ENCODE assay signal across 8 mouse cellular contexts in the genomic region with DNA sequence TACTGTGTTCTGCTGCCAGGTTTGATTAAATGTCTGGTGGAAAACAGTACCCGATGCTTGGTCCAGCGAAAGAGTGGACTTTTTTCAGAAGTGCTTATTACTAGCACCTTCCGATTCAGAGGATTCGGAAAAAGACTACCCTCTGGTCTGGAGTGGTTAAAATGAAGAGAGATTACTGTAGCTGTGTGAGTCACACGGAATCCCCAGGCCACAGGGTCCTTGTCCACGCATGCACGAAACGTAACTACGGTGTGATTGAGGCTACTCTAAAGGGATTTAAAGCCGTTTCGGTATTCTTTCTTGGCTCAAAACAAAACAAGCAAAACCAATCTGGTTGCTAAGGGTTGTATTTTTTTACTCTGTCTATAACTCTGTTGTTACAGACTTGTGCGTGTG. TPM values are rescaled to one million over a fixed set of nuclear protein-coding genes. Genes with fewer than 3 reads are reported as not detected.
DNase-seq lines count a peak whose midpoint lies in the region; ATAC-seq lines count a peak whose summit lies in the region.

No protein-coding gene starts in this region.

- ATAC-seq in kidney, embryonic 15.5 days (replicated peaks; ENCODE audit: low FRiP score), result peak; percentile 15; the same call in 1 of the 2 replicates
- ATAC-seq in hindbrain, embryonic 11.5 days (ENCODE audit: low FRiP score), result no peak
- no peak for ATAC-seq in midbrain, embryonic 13.5 days
- no peak for ATAC-seq in monocyte, adult 5-6 weeks (replicated peaks; ENCODE audit: insufficient number of reproducible peaks, low FRiP score, low TSS enrichment, poor library complexity, severe bottlenecking)

- H3K27me3 ChIP-seq in kidney, embryonic 15.5 days, result peaks cover 53% of the 10 kb centered on the region
- peaks cover 34% of the 10 kb centered on the region for H3K27me3 ChIP-seq in hindbrain, embryonic 11.5 days (ENCODE audit: control insufficient read depth, insufficient read depth, low read length)
- peaks cover 55% of the 10 kb centered on the region for H3K27me3 ChIP-seq in midbrain, embryonic 13.5 days

- H3K27ac ChIP-seq in kidney, embryonic 15.5 days, result peak overlapping the region; percentile 80; the same call in 1 of the 2 replicates
- H3K27ac ChIP-seq in brown adipose tissue, adult 24 weeks (replicated peaks; ENCODE audit: low read depth, low read length), result no peak overlapping the region
- no peak overlapping the region for H3K27ac ChIP-seq in hindbrain, embryonic 11.5 days (ENCODE audit: low read depth, low read length)
- no peak overlapping the region for H3K27ac ChIP-seq in midbrain, embryonic 13.5 days

- peak overlapping the region; percentile 63 for H3K4me3 ChIP-seq in kidney, embryonic 15.5 days (replicated peaks)
- peak overlapping the region; percentile 58 for H3K4me3 ChIP-seq in brown adipose tissue, adult 24 weeks (ENCODE audit: insufficient read depth, low read depth, low read length)
- peak overlapping the region; percentile 55 for H3K4me3 ChIP-seq in hindbrain, embryonic 11.5 days (ENCODE audit: low read depth, low read length)
- peak overlapping the region; percentile 65 for H3K4me3 ChIP-seq in midbrain, embryonic 13.5 days (replicated peaks)

- no peaks in the 10 kb centered on the region for H3K9me3 ChIP-seq in kidney, embryonic 15.5 days (replicated peaks)
- H3K9me3 ChIP-seq in hindbrain, embryonic 11.5 days (ENCODE audit: control insufficient read depth, low read length), result no peaks in the 10 kb centered on the region
- no peaks in the 10 kb centered on the region for H3K9me3 ChIP-seq in midbrain, embryonic 13.5 days

- peak overlapping the region; percentile 61; the same call in 1 of the 2 replicates for H3K9ac ChIP-seq in kidney, embryonic 15.5 days
- H3K9ac ChIP-seq in hindbrain, embryonic 11.5 days (ENCODE audit: low read depth, low read length), result no peak overlapping the region
- H3K9ac ChIP-seq in midbrain, embryonic 13.5 days (replicated peaks), result peak overlapping the region; percentile 65

- DNase-seq in kidney, adult 9 months, result no peak
- peak; percentile 35 for DNase-seq in hindbrain, embryonic 11.5 days (ENCODE audit: low spot score)
- no peak for DNase-seq in adipocyte (ENCODE audit: low spot score)
- DNase-seq in cerebellum, adult 8-10 months, result no peak

- peak overlapping the region; percentile 94 for H3K4me2 ChIP-seq in kidney, embryonic 15.5 days
- peak overlapping the region; percentile 99 for H3K4me2 ChIP-seq in hindbrain, embryonic 11.5 days (replicated peaks; ENCODE audit: low read depth, low read length)
- H3K4me2 ChIP-seq in midbrain, embryonic 13.5 days (replicated peaks), result peak overlapping the region; percentile 99

- H3K36me3 ChIP-seq in kidney, embryonic 15.5 days, result no peaks in the 10 kb centered on the region
- no peaks in the 10 kb centered on the region for H3K36me3 ChIP-seq in hindbrain, embryonic 11.5 days (ENCODE audit: control insufficient read depth, insufficient read depth, low read length)
- no peaks in the 10 kb centered on the region for H3K36me3 ChIP-seq in midbrain, embryonic 13.5 days

- 5% methylated on average over 12 of the region's 12 CpGs for WGBS in kidney, embryonic 15.5 days
- 6% methylated on average over 12 of the region's 12 CpGs for WGBS in hindbrain, embryonic 11.5 days
- WGBS in midbrain, embryonic 13.5 days, result 3% methylated on average over 12 of the region's 12 CpGs

- H3K4me1 ChIP-seq in kidney, embryonic 15.5 days, result peaks cover 23% of the 10 kb centered on the region
- H3K4me1 ChIP-seq in brown adipose tissue, adult 24 weeks (ENCODE audit: control insufficient read depth, insufficient read depth, insufficient read length, low read length), result peaks cover 8% of the 10 kb centered on the region; the same call in 1 of the 2 replicates
- peaks cover 8% of the 10 kb centered on the region; the same call in 1 of the 2 replicates for H3K4me1 ChIP-seq in hindbrain, embryonic 11.5 days (replicated peaks; ENCODE audit: control insufficient read depth, insufficient read depth, low read length)
- H3K4me1 ChIP-seq in midbrain, embryonic 13.5 days (replicated peaks), result peaks cover 21% of the 10 kb centered on the region

RNA-seq across cellular contexts. Expression of a gene that starts 0.5 kb away (rescaled TPM):
- 26.1 and 27.4 TPM in 2 replicates for polyA plus RNA-seq in kidney, embryonic 15.5 days (2015; fragmentation: Nextera tagmentation; extraction: Ambion mirVana)
- polyA plus RNA-seq in brown adipose tissue, adult 24 weeks (2012; ENCODE audit: insufficient read depth, insufficient read length, missing spikeins), result not detected in 2 replicates
- 5.8 TPM in 2 replicates for polyA plus RNA-seq in hindbrain, embryonic 11.5 days (2014; fragmentation: Nextera tagmentation; extraction: Ambion mirVana)
- polyA plus RNA-seq in midbrain, embryonic 13.5 days (2015; fragmentation: Nextera tagmentation; extraction: Ambion mirVana), result 3.6 and 4.3 TPM in 2 replicates
- total RNA-seq in monocyte, adult 5-6 weeks (2017), result not detected in 3 replicates
